Mouse (Mus musculus) brown adipose tissue, adult 24 weeks (tissue): ENCODE data around the gene Arhgap1. TPM values are rescaled to one million over a fixed set of nuclear protein-coding genes. Genes with fewer than 3 reads are reported as not detected.

Source experiments
- H3K27ac ChIP-seq: fragments of 200-500 bp; replicated peaks from 2 replicates; pipeline ENCODE4 v1.5.1; 2012; ENCODE audit warnings: low read depth, mild to moderate bottlenecking, low read length
- H3K4me1 ChIP-seq: fragments of 200-500 bp; 2 replicates; pipeline ENCODE4 v1.6.1; 2012; ENCODE audit warnings: low read length, mixed read lengths; ENCODE audit not compliant: control insufficient read depth, insufficient read depth, insufficient read length
- H3K4me3 ChIP-seq: fragments of 200-500 bp; 2 replicates; pipeline ENCODE4 v1.5.1; 2012; ENCODE audit warnings: low read depth, mild to moderate bottlenecking, low read length, moderate library complexity; ENCODE audit not compliant: insufficient read depth
- polyA plus RNA-seq: library from polyadenylated mRNA; stranded (reverse); fragments of >200 nt; gene quantifications from 2 replicates; pipeline ENCODE4 v1.2.4, GENCODE M21; 2012; ENCODE audit not compliant: missing spikeins, insufficient read depth, insufficient read length

Arhgap1 gene
- polyA plus RNA-seq, 1 experiment = 38.1 TPM

DNA sequence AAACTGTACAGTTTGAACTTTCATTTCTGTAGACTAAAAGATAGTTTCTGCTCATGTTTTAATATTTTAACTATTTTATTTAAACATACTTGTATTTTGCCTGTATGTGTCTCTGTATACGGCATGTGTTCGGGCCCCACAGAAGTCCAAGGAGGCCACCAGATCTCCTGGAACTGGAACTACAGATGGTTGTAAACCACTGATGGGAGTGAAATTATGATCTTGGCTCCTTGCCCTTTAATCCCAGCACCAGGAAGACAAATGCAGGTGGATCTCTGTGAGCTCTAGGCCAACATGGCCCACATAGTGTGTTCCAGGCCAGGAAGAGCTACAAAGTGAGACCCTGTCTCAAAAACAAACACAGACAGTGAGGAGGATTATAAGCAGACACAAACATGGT, 51.7 kb downstream of the Arhgap1 start:
- Histone ChIP-seq H3K27ac (no peak overlapping the region), H3K4me3 (no peak overlapping the region), H3K4me1 (0 out of 2 replicates have a peak, but pooled peaks cover 2% of the 10 kb centered on the region)

- H3K4me1 ChIP-seq = peaks cover 2% of the 10 kb centered on the region
- no peak overlapping the region for H3K4me3 ChIP-seq
- H3K27ac ChIP-seq = no peak overlapping the region
Observed at GRCm38 (mm10) chr2:91705736-91706135, 56.1 kb downstream of the Arhgap1 start.

DNA sequence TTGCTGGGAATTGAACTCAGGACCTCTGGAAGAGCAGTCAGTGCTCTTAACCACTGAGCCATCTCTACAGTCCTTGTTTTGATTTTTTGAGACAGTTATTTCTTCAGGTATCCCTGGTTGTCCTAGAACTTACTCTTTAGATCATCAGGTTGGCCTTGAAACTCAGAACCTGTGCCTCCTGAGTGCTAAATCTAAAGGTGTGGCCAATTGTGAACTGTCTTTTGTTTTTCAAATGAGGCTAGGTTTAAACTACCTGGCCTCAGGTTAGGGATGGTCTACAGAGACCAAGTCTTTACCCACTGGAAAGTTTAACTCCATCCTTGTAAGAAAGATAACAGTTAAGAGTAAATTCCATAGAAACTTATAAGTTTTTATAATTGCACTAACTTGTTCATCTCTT, 56.8 kb downstream of the Arhgap1 start:
- no peak overlapping the region for H3K27ac ChIP-seq
- H3K4me3 ChIP-seq = no peak overlapping the region
- H3K4me1 ChIP-seq = peaks cover 2% of the 10 kb centered on the region

DNA sequence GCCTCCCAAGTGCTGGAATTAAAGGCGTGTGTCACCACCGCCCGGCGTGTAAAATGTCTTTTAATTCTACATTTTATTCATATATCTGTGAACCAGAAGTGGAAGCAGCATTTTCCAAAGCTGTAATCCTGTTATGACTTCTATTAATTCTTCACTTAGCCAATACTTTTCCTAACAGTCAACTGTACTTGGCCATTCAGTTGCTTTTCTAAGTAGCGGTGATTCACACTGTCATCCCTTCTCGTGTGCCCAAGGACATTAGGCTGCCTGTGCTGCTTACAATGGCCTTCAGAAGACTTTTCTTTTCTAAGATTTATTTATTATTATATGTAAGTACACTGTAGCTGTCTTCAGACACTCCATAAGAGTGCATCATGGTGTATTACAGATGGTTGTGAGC, 58.7 kb downstream of the Arhgap1 start:
- Histone ChIP-seq H3K4me1 (peaks cover 2% of the 10 kb centered on the region), H3K4me3 (no peak overlapping the region)

DNA sequence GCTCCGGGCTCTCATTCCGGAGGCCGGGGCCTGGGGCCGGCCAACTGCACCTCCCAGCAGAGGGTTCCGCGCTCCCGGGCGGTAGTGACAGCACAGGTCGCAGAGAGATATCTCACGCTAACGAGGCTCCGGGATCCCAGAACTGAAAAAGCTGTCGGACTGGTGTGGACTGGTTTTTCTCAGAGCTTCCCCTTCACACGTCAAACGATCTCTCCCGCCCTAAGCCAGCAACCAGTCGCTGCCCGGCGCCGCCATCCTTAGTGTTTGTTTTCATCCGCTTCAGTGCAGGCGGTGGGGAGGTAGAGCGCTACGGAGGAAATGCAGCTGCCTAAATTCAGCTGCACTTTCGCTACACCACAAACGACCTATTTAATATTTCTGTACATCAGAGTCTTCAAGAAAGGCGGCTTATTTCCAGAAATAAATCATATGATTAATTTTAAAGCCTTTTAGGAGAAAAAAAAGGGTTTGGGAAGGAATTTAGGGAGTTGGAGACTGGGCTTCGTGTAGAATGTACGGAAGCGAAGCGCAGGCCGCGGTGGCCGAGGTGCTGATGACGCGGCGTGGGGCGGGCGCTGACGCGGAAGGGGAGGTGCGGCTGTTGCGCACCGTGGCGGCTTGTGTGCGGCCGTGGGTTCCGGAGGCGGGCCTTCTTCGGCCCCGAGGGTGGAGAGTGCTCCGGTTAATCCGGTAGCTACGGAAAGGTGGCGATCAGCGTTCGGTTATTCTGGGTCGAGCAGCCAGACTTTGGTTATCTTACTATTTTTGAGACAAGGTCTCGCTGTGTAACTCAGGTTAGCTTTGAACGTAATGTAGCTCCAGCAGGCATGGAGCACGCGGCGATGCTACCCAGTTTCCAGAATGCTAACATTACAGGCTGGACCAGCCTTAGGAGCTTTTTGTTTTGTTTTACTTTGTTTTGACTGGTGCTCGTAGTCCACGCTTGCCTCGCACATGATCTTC, 60.9 kb downstream of the Arhgap1 start, which contains the start of the genes Atg13 and Harbi1:
TSS of gene Atg13 (minus strand) at position 305 of the 963 bp plus-strand sequence.
TSS of gene Harbi1 (plus strand) at position 581 of the 963 bp plus-strand sequence.
- Histone ChIP-seq H3K27ac (peak within 1 kb of the TSS; percentile 79), H3K4me1 (peaks cover 2% of the 10 kb centered on the region), H3K4me3 (peak within 1 kb of the TSS; percentile 93)

More for the DNA sequence above, 58.7 kb downstream of the Arhgap1 start:
- H3K27ac ChIP-seq = no peak overlapping the region

DNA sequence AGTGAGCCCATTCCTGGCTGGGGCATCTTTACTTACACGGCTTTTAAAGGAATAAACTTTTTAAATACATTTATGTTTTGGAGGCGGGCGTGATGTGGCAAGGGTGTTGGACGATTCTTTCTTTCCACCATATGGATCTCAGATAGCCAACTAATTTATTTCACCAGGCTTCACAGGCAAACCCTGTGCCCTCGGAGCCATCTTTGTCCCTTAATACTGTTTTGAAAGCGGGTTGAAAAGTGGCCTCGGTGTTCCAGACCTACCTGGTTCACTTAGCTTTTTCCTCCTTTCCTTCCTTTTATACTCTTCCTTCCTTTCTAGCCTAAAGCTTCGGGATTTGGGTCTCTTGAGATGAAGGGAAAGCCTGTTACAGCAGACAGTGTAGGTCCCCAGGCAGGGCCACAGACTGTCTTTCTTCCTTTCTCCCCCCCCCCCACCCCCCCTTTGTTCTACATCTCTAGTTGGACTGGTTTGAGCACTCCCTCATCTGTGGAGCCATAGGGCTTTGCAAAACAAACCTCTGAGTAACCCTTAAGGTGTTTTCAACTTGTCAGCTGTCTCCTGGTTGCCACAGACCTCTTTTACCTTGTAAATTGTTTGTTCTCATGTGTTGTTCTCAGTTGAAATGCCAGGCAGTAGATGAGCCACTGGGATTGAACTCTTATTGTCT, 61.7 kb downstream of the Arhgap1 start:
- peak overlapping the region; percentile 93 for H3K4me3 ChIP-seq
- H3K27ac ChIP-seq = peak overlapping the region; percentile 79
- peaks cover 2% of the 10 kb centered on the region for H3K4me1 ChIP-seq

DNA sequence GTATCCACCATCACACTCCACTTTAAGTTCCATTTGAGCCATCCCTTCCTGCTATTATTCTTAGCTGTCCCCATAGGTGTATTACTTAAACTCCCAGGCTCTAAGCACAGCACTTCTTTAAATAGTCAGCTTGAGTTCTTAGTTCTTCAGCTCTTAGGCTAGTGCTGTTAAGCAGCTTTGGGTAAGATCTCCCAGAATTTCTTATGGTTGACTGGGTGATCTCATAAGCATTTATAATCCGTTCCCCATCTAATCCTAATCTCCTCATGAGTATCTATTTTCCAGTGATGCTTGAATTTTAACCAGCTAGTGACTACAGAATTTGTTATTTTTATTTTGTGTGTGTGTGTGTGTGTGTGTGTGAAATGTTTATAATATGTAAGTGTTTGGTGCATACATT, 65.3 kb downstream of the Arhgap1 start:
- Histone ChIP-seq H3K27ac (no peak overlapping the region), H3K4me3 (no peak overlapping the region), H3K4me1 (no peaks in the 10 kb centered on the region)

DNA sequence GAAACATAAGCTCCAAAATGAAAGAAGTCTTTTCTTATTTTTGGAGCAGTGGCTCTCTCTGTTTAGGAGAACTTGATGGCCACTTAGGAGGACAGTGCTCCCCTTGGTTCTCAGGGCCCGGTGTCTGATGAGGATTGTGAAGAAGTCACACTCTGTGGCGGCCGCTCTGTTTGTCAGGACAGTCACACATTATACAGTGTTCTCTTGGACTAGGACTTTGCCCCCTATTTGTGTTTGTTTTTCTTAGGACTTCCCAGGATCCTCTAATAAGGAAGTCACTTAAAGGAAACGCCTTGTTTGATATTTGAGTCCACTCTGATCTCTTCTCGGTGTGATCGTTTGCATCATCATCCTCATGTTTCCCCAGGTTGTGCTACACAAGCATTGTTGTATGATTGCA, 68.6 kb downstream of the Arhgap1 start:
- H3K27ac ChIP-seq = no peak overlapping the region
- H3K4me3 ChIP-seq = no peak overlapping the region
- no peaks in the 10 kb centered on the region for H3K4me1 ChIP-seq

Other genes starting within 250 kb of the Arhgap1 start
- 4.4 and 12.6 TPM in 2 replicates for gene 1110051M20Rik, start 205.2 kb upstream of the Arhgap1 start, polyA plus RNA-seq
- 0.48 and 0.63 TPM in 2 replicates for gene Lrp4, start 192.3 kb upstream of the Arhgap1 start, polyA plus RNA-seq
- 13.8 and 16.6 TPM in 2 replicates for gene Ckap5, start 123.1 kb upstream of the Arhgap1 start, polyA plus RNA-seq
- gene F2, start 13.4 kb upstream of the Arhgap1 start, polyA plus RNA-seq = not detected in 2 replicates
- 2.2 and 5.6 TPM in 2 replicates for gene Zfp408, start 69 bp upstream of the Arhgap1 start, polyA plus RNA-seq
- gene Atg13, start 60.7 kb downstream of the Arhgap1 start, polyA plus RNA-seq = 19.4 and 19.5 TPM in 2 replicates
- 4.4 and 7.8 TPM in 2 replicates for gene Harbi1, start 61.0 kb downstream of the Arhgap1 start, polyA plus RNA-seq
- 6.9 and 8.1 TPM in 2 replicates for gene Ambra1, start 80.3 kb downstream of the Arhgap1 start, polyA plus RNA-seq